Mouse (Mus musculus) ovary, adult 18-20 months (tissue): ENCODE measurements at regions not wholly inside any gene's neighbourhood (a gene's known extent, or its start where the extent isn't known, plus 50 kb on each side); places are given as distances from the start of the nearest gene placed in this dataset.

Source experiments
- DNase-seq: peaks from one replicate; pipeline ENCODE4 v3.0.0; 2022; ENCODE audit warnings: low spot score, mixed read lengths

DNA sequence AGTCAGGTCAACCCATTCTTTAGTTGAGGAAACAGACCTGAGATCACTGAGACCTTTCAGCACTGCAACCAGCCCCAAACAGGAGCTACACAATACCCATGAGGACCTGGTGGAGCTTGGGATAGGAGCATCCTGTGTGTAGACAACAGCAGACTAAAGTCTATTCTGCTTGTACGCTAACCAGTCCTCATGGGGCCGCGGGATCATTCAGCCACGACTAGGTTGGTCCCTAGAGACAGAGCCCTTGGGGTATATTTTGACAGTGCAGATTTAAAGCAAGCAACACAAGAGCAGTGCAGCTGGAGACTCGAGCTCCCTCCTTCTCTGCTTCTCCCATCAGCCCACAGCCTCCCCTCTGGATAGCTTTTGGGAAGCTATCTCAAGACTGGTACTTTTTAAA is 51.7 kb upstream of the Ankrd34c start:
- DNase-seq: no peak

DNA sequence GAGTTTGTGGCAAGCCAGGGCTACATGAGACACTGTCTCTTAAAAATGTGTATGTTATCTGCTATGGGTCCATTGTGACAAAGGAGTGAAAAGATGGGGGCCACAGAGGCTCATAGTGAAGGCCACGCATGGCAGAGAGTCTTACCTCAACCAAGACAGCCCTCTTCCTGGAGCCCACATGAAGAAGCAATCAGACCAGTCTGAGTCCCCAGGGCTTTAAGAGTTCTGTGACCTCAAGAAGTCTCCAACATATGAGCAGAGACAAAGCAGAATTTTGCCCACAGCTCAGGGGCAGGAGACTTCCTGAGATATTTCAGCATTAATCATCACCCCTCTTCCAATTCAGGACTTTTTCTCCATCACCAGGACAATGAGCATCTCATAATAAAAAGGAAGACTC is 50.4 kb upstream of the Ankrd34c start:
- DNase-seq: no peak
